Mouse (Mus musculus): ENCODE results near the gene Rarres2. TPM values are rescaled to one million over a fixed set of nuclear protein-coding genes. Genes with fewer than 3 reads are reported as not detected.
A peak's percentile ranks its signal among the peaks of the same experiment; 100 is the strongest.

The Rarres2 gene
- total RNA-seq (2021), result 10 to 100 TPM; 11.4 to 16.0 TPM
- long read RNA-seq, experiment 1, partial matches to known transcripts, result 1 of 8 reads
- long read RNA-seq, experiment 1, other reads (novel, unspliced or antisense), result 0 of 8 reads
- long read RNA-seq, experiment 2, transcript Rarres2-204 (6 exons, 795 nt), result major isoform, 6 of 12 reads
- long read RNA-seq, experiment 2, partial matches to known transcripts, result 1 of 12 reads
- long read RNA-seq, experiment 2, other reads (novel, unspliced or antisense), result 1 of 12 reads

GRCm38 (mm10) chr6:48572572-48573061, at the start of gene Rarres2:
Gene Rarres2 (minus strand): TSS chr6:48572789.
- TF ChIP-seq CTCF (conservative IDR thresholded peaks at IDR 0.05), result no peak
- DNase-seq (ENCODE audit: low spot score in 2 of 2), result no peak
- Histone ChIP-seq H3K4me3 (peak within 1 kb of the TSS; percentile 13; the same call in 1 of the 2 replicates), H3K27ac (peak within 1 kb of the TSS; percentile 59; the same call in 1 of the 2 replicates)

GRCm38 (mm10) chr6:48620031-48620430, 47.4 kb upstream of the Rarres2 start:
- no peak for DNase-seq (ENCODE audit: low spot score in 2 of 2)
- no peak overlapping the region for H3K4me3 ChIP-seq
- no peak overlapping the region for H3K27ac ChIP-seq
- TF ChIP-seq CTCF (conservative IDR thresholded peaks at IDR 0.05), result no peak

- no peak overlapping the region for H3K4me3 ChIP-seq
- H3K27ac ChIP-seq, result no peak overlapping the region
- DNase-seq (ENCODE audit: low spot score in 2 of 2), result no peak
- no peak for TF ChIP-seq CTCF (conservative IDR thresholded peaks at IDR 0.05)
These were observed 42.2 kb upstream of the Rarres2 start for GRCm38 (mm10) chr6:48614756-48615155.

GRCm38 (mm10) chr6:48613464-48613863, 40.9 kb upstream of the Rarres2 start:
- no peak overlapping the region for H3K4me3 ChIP-seq
- H3K27ac ChIP-seq, result no peak overlapping the region
- DNase-seq (ENCODE audit: low spot score in 2 of 2), result no peak
- no peak for TF ChIP-seq CTCF (conservative IDR thresholded peaks at IDR 0.05)

- no peak overlapping the region for H3K4me3 ChIP-seq
- TF ChIP-seq CTCF (conservative IDR thresholded peaks at IDR 0.05), result peak; percentile 57
- DNase-seq (ENCODE audit: low spot score in 2 of 2), result no peak
- H3K27ac ChIP-seq, result no peak overlapping the region
These were observed 38.1 kb upstream of the Rarres2 start for GRCm38 (mm10) chr6:48610657-48611056.

GRCm38 (mm10) chr6:48609512-48609911, 36.9 kb upstream of the Rarres2 start:
- DNase-seq (ENCODE audit: low spot score in 2 of 2), result no peak
- no peak overlapping the region for H3K27ac ChIP-seq
- no peak overlapping the region for H3K4me3 ChIP-seq
- TF ChIP-seq CTCF (conservative IDR thresholded peaks at IDR 0.05), result no peak

GRCm38 (mm10) chr6:48608124-48608523, 35.5 kb upstream of the Rarres2 start:
- TF ChIP-seq CTCF (conservative IDR thresholded peaks at IDR 0.05), result no peak
- Histone ChIP-seq H3K4me3 (no peak overlapping the region), H3K27ac (no peak overlapping the region)
- DNase-seq (ENCODE audit: low spot score in 2 of 2), result no peak

GRCm38 (mm10) chr6:48602080-48602741, 29.6 kb upstream of the Rarres2 start:
- H3K4me3 ChIP-seq, result peak overlapping the region; percentile 89
- peak overlapping the region; percentile 97 for H3K27ac ChIP-seq
- no peak for TF ChIP-seq CTCF (conservative IDR thresholded peaks at IDR 0.05)
- DNase-seq (ENCODE audit: low spot score in 2 of 2), result peak; percentile 27 to 54

GRCm38 (mm10) chr6:48601271-48602079, 28.9 kb upstream of the Rarres2 start, which contains the start of gene Zfp775:
Gene Zfp775 (plus strand): TSS chr6:48602063.
- Histone ChIP-seq H3K27ac (peak within 1 kb of the TSS; percentile 97), H3K4me3 (peak within 1 kb of the TSS; percentile 89)
- peak; percentile 37 for TF ChIP-seq CTCF (conservative IDR thresholded peaks at IDR 0.05)
- peak; percentile 93 to 95 for DNase-seq (ENCODE audit: low spot score in 2 of 2)

- TF ChIP-seq CTCF (conservative IDR thresholded peaks at IDR 0.05), result no peak
- Histone ChIP-seq H3K27ac (peak overlapping the region; percentile 97), H3K4me3 (no peak overlapping the region)
- DNase-seq (ENCODE audit: low spot score in 2 of 2), result no peak
These were observed 28.0 kb upstream of the Rarres2 start for GRCm38 (mm10) chr6:48600594-48600993.

- DNase-seq (ENCODE audit: low spot score in 2 of 2), result no peak
- Histone ChIP-seq H3K4me3 (no peak overlapping the region), H3K27ac (no peak overlapping the region)
- no peak for TF ChIP-seq CTCF (conservative IDR thresholded peaks at IDR 0.05)
These were observed 24.6 kb upstream of the Rarres2 start for GRCm38 (mm10) chr6:48597233-48597625.

- no peak for TF ChIP-seq CTCF (conservative IDR thresholded peaks at IDR 0.05)
- H3K4me3 ChIP-seq, result no peak overlapping the region
- no peak for DNase-seq (ENCODE audit: low spot score in 2 of 2)
- H3K27ac ChIP-seq, result no peak overlapping the region
These were observed 24.1 kb upstream of the Rarres2 start for GRCm38 (mm10) chr6:48596545-48597232.
